Mouse (Mus musculus): Measurements from ENCODE around the gene Aff4. TPM values are rescaled to one million over a fixed set of nuclear protein-coding genes. Genes with fewer than 3 reads are reported as not detected.

Aff4 gene
- polyA plus RNA-seq, 1 experiment from 2014 or later: 20.4 TPM

Small RNAs within 50 kb of the gene (microRNA-seq; reads per million reads assigned to microRNA genes)
- gene Mir6920: not detected

Other genes starting within 250 kb of the Aff4 start
- 85.2 and 85.9 TPM in 2 replicates for gene Hspa4, start 50.4 kb upstream of the Aff4 start, polyA plus RNA-seq (2015; fragmentation: Nextera tagmentation; extraction: Ambion mirVana)
- 12.6 and 13.4 TPM in 2 replicates for gene Zcchc10, start 26.2 kb upstream of the Aff4 start, polyA plus RNA-seq (2015; fragmentation: Nextera tagmentation; extraction: Ambion mirVana)
- 17.8 and 52.6 TPM in 2 replicates for gene Leap2, start 72.3 kb downstream of the Aff4 start, polyA plus RNA-seq (2015; fragmentation: Nextera tagmentation; extraction: Ambion mirVana)
- 1,029 and 1,034 TPM in 2 replicates for gene Uqcrq, start 80.0 kb downstream of the Aff4 start, polyA plus RNA-seq (2015; fragmentation: Nextera tagmentation; extraction: Ambion mirVana)
- gene Gdf9, start 80.2 kb downstream of the Aff4 start, polyA plus RNA-seq (2015; fragmentation: Nextera tagmentation; extraction: Ambion mirVana): 0.99 and 1.4 TPM in 2 replicates
- 0.06 and 0.07 TPM in 2 replicates for gene Gm10447, start 106.3 kb downstream of the Aff4 start, polyA plus RNA-seq (2015; fragmentation: Nextera tagmentation; extraction: Ambion mirVana)
- gene Shroom1, start 106.4 kb downstream of the Aff4 start, polyA plus RNA-seq (2015; fragmentation: Nextera tagmentation; extraction: Ambion mirVana): 1.3 and 1.4 TPM in 2 replicates
- not detected in 2 replicates for gene Gm9837, start 119.6 kb downstream of the Aff4 start, polyA plus RNA-seq (2015; fragmentation: Nextera tagmentation; extraction: Ambion mirVana)
- not detected in 2 replicates for gene Gm9945, start 129.3 kb downstream of the Aff4 start, polyA plus RNA-seq (2015; fragmentation: Nextera tagmentation; extraction: Ambion mirVana)
- 0.31 and 0.32 TPM in 2 replicates for gene Sowaha, start 129.4 kb downstream of the Aff4 start, polyA plus RNA-seq (2015; fragmentation: Nextera tagmentation; extraction: Ambion mirVana)
- 18.2 and 18.4 TPM in 2 replicates for gene Sept8, start 168.4 kb downstream of the Aff4 start, polyA plus RNA-seq (2015; fragmentation: Nextera tagmentation; extraction: Ambion mirVana)
- 35.0 and 42.3 TPM in 2 replicates for gene Kif3a, start 216.5 kb downstream of the Aff4 start, polyA plus RNA-seq (2015; fragmentation: Nextera tagmentation; extraction: Ambion mirVana)